Mouse (Mus musculus): ENCODE data around the gene Atg9b.

GRCm38 (mm10) chr5:24388246-24388915 lies 3.6 kb downstream of the Atg9b start:
- no peak for TF ChIP-seq CTCF (IDR thresholded peaks at IDR 0.05)
- no peak for TF ChIP-seq EP300 (IDR thresholded peaks at IDR 0.05)

Measured in lung, postnatal 0 days (tissue).